Mouse (Mus musculus): ENCODE results near the gene Sgsm1. TPM values are rescaled to one million over a fixed set of nuclear protein-coding genes. Genes with fewer than 3 reads are reported as not detected.
A peak's percentile ranks its signal among the peaks of the same experiment; 100 is the strongest.

Gene Sgsm1
- total and polyA plus RNA-seq, 2 experiments from 2014 or later: 15.2 to 43.4 TPM

DNA sequence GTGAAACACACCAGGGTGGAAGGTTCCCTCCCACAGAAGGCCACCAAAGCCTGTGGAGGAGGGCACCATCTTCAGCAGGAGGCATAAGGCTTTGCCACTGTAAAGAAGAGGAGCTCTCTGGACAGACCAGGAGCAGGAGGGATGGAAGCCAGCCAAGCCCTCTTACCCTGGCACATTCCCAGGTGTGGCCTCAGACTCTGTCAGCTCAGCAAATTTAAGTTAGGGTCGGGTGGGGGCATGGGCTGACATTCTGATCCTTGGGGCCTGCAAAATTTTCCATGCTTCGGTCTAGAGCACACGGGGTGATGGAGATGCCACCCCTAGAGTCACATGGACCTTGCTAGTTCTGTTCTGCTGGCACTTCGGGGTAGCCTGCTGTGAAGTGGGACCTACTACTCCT lies 17.1 kb downstream of the Sgsm1 start:
- H3K4me2 ChIP-seq (ENCODE audit: low read depth, low read length): no peak overlapping the region
- H3K36me3 ChIP-seq (ENCODE audit: insufficient read depth, low read length): no peaks in the 10 kb centered on the region
- DNase-seq (ENCODE audit: low spot score) (no peak), ATAC-seq (no peak)
- H3K9me3 ChIP-seq (ENCODE audit: low read length): no peaks in the 10 kb centered on the region
- WGBS: 63% methylated on average over 4 of the region's 4 CpGs
- TF ChIP-seq CTCF (IDR thresholded peaks at IDR 0.05; ENCODE audit: low read depth): no peak
- no peak overlapping the region for H3K9ac ChIP-seq (replicated peaks; ENCODE audit: low read length)
- H3K27ac ChIP-seq: no peak overlapping the region
- H3K27me3 ChIP-seq (ENCODE audit: insufficient read depth, low read length): no peaks in the 10 kb centered on the region
- H3K4me3 ChIP-seq (ENCODE audit: low read length): no peak overlapping the region
- H3K4me1 ChIP-seq (ENCODE audit: insufficient read depth, low read length): no peaks in the 10 kb centered on the region; the same call in none of the 2 replicates

DNA sequence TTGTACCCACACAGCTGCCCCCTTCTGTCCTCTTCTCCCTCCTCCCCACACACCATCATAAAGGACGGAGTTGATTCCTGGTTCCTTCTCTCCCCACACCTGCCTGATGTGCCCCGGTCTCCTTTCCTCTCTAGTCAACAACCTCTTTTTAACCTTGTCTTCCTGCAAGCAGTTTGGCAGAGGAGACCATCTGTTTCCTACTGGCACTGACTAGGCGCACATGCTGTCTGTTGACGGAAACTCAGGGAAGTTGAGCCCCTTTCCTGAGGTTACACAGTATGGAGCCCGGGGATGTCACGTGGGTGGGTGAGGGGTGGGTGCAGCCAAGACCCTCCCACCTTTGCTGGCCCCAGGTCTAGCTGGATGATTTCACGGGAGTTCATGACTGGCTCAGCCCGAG lies 17.8 kb downstream of the Sgsm1 start:
- Histone ChIP-seq H3K27ac (0 out of 2 replicates have a peak overlapping the region, but pooled peaks have one; percentile 3), H3K4me2 (ENCODE audit: low read depth, low read length) (no peak overlapping the region), H3K4me3 (ENCODE audit: low read length) (no peak overlapping the region), H3K9me3 (ENCODE audit: low read length) (no peaks in the 10 kb centered on the region), H3K4me1 (ENCODE audit: insufficient read depth, low read length) (no peaks in the 10 kb centered on the region; the same call in 1 of the 2 replicates), H3K36me3 (ENCODE audit: insufficient read depth, low read length) (no peaks in the 10 kb centered on the region), H3K27me3 (ENCODE audit: insufficient read depth, low read length) (no peaks in the 10 kb centered on the region), H3K9ac (replicated peaks; ENCODE audit: low read length) (no peak overlapping the region)
- DNase-seq (ENCODE audit: low spot score): peak; percentile 20
- 45% methylated on average over 8 of the region's 8 CpGs for WGBS
- peak; percentile 39; the same call in 1 of the 2 replicates for ATAC-seq
- no peak for TF ChIP-seq CTCF (IDR thresholded peaks at IDR 0.05; ENCODE audit: low read depth)

DNA sequence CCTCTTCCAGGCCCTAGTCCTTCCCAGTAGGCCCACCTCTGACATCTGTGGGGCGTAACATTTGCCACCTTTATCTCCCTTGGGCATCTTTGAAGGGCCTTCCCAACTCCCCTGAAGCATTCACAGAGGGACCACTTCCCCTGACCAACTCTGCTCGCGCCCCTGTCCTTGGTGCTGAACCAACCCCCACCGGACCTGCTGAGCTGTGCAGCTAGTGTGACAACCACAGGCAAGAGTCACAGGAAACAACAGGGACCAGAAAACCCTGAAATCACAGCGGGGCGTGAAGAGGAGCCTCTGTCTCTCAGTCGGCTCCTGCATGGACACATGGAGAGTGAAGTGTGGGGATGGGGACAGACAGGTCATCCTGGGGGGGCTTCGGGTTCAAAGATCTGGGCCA lies 18.4 kb downstream of the Sgsm1 start:
- no peak overlapping the region for H3K4me2 ChIP-seq (ENCODE audit: low read depth, low read length)
- WGBS: 20% methylated on average over 8 of the region's 8 CpGs
- H3K4me1 ChIP-seq (ENCODE audit: insufficient read depth, low read length): no peaks in the 10 kb centered on the region; the same call in 1 of the 2 replicates
- no peak overlapping the region for H3K9ac ChIP-seq (replicated peaks; ENCODE audit: low read length)
- no peak for TF ChIP-seq CTCF (IDR thresholded peaks at IDR 0.05; ENCODE audit: low read depth)
- no peaks in the 10 kb centered on the region for H3K27me3 ChIP-seq (ENCODE audit: insufficient read depth, low read length)
- H3K36me3 ChIP-seq (ENCODE audit: insufficient read depth, low read length): no peaks in the 10 kb centered on the region
- H3K27ac ChIP-seq: 0 out of 2 replicates have a peak overlapping the region, but pooled peaks have one; percentile 3
- DNase-seq (ENCODE audit: low spot score) (no peak), ATAC-seq (no peak)
- no peak overlapping the region for H3K4me3 ChIP-seq (ENCODE audit: low read length)
- H3K9me3 ChIP-seq (ENCODE audit: low read length): no peaks in the 10 kb centered on the region

DNA sequence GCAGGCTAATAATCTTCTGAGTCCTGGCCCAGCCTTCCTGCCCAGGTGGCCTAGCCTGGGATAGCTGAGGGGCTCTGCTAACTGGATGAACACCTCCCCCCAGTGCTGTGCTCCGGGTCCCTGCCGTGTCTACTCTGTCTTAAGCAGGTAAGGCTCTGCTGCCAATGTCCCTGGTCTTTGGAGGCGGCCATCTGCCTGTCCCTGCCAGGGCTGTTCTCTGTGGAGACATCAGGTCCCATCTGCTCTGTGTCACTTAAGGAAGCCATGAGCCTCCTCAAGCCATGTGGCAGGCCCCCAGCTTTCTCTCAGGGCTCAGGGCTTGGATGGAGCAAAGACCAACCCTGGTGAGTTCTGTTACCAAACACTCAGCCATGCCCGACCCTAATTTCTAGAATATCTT lies 19.5 kb downstream of the Sgsm1 start:
- Histone ChIP-seq H3K4me2 (ENCODE audit: low read depth, low read length) (no peak overlapping the region), H3K4me1 (ENCODE audit: insufficient read depth, low read length) (no peaks in the 10 kb centered on the region; the same call in 1 of the 2 replicates), H3K36me3 (ENCODE audit: insufficient read depth, low read length) (no peaks in the 10 kb centered on the region), H3K4me3 (ENCODE audit: low read length) (no peak overlapping the region), H3K27ac (no peak overlapping the region), H3K9ac (replicated peaks; ENCODE audit: low read length) (no peak overlapping the region), H3K27me3 (ENCODE audit: insufficient read depth, low read length) (no peaks in the 10 kb centered on the region), H3K9me3 (ENCODE audit: low read length) (no peaks in the 10 kb centered on the region)
- no peak for TF ChIP-seq CTCF (IDR thresholded peaks at IDR 0.05; ENCODE audit: low read depth)
- 66% methylated on average over 4 of the region's 4 CpGs for WGBS
- peak; percentile 46 for DNase-seq (ENCODE audit: low spot score)
- ATAC-seq: no peak

DNA sequence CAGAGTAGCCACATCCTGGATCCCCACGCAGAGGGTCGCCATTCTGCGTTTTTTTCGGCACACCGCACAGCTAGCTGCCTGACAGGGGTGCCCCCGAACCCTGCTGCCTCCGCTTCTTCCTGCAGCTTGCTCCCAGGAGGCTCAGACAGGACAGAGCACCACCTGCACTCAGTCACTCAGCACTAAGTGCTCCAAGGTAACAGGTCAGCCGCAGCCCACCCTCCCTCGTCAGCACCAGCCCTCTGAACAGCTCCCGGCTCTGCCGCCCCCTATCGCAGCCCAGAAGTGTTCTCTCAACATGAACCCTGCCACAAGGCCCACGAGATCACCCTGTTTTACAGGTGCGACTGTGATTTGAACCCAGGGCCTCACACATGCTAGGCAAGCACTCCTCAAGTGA lies 20.4 kb downstream of the Sgsm1 start:
- no peak for TF ChIP-seq CTCF (IDR thresholded peaks at IDR 0.05; ENCODE audit: low read depth)
- ATAC-seq (no peak), DNase-seq (ENCODE audit: low spot score) (no peak)
- Histone ChIP-seq H3K4me3 (ENCODE audit: low read length) (no peak overlapping the region), H3K4me2 (ENCODE audit: low read depth, low read length) (no peak overlapping the region), H3K9ac (replicated peaks; ENCODE audit: low read length) (no peak overlapping the region), H3K27ac (no peak overlapping the region), H3K36me3 (ENCODE audit: insufficient read depth, low read length) (no peaks in the 10 kb centered on the region), H3K27me3 (ENCODE audit: insufficient read depth, low read length) (no peaks in the 10 kb centered on the region), H3K9me3 (ENCODE audit: low read length) (no peaks in the 10 kb centered on the region), H3K4me1 (ENCODE audit: insufficient read depth, low read length) (no peaks in the 10 kb centered on the region; the same call in 1 of the 2 replicates)
- WGBS: 47% methylated on average over 14 of the region's 14 CpGs

DNA sequence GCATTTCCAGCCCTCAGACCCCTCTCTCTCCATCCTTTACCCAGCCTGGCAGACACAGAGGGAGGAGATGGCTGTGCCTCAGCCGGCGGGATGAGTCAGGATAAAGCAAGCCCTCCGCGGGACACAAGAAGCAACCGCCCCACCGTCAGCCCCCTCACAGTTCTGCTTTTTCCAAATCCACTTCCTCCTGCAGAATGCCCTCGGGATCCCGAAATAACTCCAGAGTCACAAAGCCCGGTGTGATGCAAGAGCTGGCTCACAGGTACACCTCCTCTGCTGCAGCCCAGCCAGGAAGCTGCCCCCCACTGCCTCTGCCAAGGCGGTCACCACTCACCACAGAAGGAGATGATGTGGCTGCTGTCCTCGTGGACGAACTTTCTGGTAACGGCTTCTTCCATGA lies 22.1 kb downstream of the Sgsm1 start:
- no peak overlapping the region for H3K27ac ChIP-seq
- H3K9ac ChIP-seq (replicated peaks; ENCODE audit: low read length): no peak overlapping the region
- WGBS: 52% methylated on average over 13 of the region's 13 CpGs
- no peaks in the 10 kb centered on the region for H3K27me3 ChIP-seq (ENCODE audit: insufficient read depth, low read length)
- H3K4me3 ChIP-seq (ENCODE audit: low read length): no peak overlapping the region
- DNase-seq (ENCODE audit: low spot score): no peak
- no peaks in the 10 kb centered on the region; the same call in 1 of the 2 replicates for H3K4me1 ChIP-seq (ENCODE audit: insufficient read depth, low read length)
- no peak for TF ChIP-seq CTCF (IDR thresholded peaks at IDR 0.05; ENCODE audit: low read depth)
- H3K4me2 ChIP-seq (ENCODE audit: low read depth, low read length): no peak overlapping the region
- ATAC-seq: no peak
- no peaks in the 10 kb centered on the region for H3K9me3 ChIP-seq (ENCODE audit: low read length)
- no peaks in the 10 kb centered on the region for H3K36me3 ChIP-seq (ENCODE audit: insufficient read depth, low read length)

DNA sequence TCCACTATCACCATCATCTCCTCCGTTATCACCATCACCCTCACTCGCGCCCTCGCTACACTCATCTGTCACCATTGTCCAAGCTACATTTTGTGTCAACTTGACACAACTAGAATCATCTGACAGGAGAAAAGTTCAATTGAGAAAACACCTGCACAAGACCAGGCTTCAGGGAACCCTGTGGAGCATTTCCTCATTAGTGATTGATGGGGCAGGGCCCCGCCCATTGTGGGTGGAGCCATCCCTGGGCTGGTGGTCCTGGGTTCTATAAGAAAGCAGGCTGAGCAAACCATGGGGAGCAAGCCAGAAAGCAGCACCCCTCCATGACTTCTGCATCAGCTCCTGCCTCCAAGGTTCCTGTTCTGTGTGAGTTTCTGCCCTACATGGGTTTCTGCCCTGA lies 22.8 kb downstream of the Sgsm1 start:
- H3K27ac ChIP-seq: no peak overlapping the region
- H3K9ac ChIP-seq (replicated peaks; ENCODE audit: low read length): no peak overlapping the region
- DNase-seq (ENCODE audit: low spot score) (no peak), ATAC-seq (no peak)
- no peaks in the 10 kb centered on the region for H3K4me1 ChIP-seq (ENCODE audit: insufficient read depth, low read length)
- H3K27me3 ChIP-seq (ENCODE audit: insufficient read depth, low read length): no peaks in the 10 kb centered on the region
- H3K4me2 ChIP-seq (ENCODE audit: low read depth, low read length): no peak overlapping the region
- TF ChIP-seq CTCF (IDR thresholded peaks at IDR 0.05; ENCODE audit: low read depth): no peak
- no peaks in the 10 kb centered on the region for H3K9me3 ChIP-seq (ENCODE audit: low read length)
- H3K4me3 ChIP-seq (ENCODE audit: low read length): no peak overlapping the region
- WGBS: 52% methylated on average over 5 of the region's 5 CpGs
- H3K36me3 ChIP-seq (ENCODE audit: insufficient read depth, low read length): no peaks in the 10 kb centered on the region

All from hindbrain, postnatal 0 days (tissue).